Mouse (Mus musculus): ENCODE measurements around the gene Olfr354.

Olfr354 gene

GRCm38 (mm10) chr2:36905380-36905779, at the start of gene Olfr354:
Gene Olfr354, plus strand, starts transcription at chr2:36905680.
- DNase-seq (ENCODE audit: low read depth, low spot score), result no peak

DNA sequence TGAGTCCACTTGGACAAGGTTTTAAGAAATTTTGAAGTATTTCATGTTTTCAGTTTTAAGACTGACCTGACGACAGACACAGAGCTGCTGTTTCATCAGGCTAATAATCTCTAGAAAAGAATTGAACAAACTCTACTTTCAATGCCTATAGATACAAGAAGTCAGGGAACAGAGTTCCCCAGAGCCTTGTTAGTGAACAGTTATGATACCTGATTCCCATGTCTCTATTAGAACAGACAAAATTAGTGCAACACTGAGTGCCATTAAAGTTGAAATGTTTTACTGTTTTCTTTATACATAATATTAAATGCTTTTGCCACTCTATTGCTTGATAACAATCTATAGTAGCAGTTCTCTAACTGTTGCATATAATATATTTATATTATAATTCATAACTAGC, 42.9 kb upstream of the Olfr354 start, which contains the start of gene Olfr351:
TSS of gene Olfr351 (minus strand) at position 101 of the 400 bp plus-strand sequence.
- no peak for DNase-seq (ENCODE audit: low read depth, low spot score)

DNA sequence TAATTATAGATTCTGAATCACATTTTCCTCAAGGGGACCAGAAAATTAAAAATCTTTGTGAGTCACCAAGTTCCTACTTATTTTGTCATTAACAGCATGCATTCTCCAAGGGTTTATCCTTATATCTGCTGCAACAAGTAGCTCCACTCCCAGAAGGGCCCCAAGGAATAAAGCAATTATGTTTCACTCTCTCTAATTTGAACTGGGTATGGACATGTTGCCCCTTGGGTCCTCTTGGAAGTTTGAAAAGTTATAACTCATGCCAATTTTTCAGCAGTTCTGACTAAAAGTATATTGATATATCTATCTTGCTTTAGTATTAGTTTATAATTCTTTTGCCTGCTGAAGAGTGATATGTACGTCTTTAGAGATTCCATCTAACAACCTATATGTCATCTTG, 37.3 kb upstream of the Olfr354 start, which contains the start of gene Olfr352:
TSS of gene Olfr352 (plus strand) at position 301 of the 400 bp plus-strand sequence.
- no peak for DNase-seq (ENCODE audit: low read depth, low spot score)

GRCm38 (mm10) chr2:36892836-36893235, 12.6 kb upstream of the Olfr354 start, which contains the start of gene Olfr353:
Gene Olfr353, minus strand, starts transcription at chr2:36892936.
- no peak for DNase-seq (ENCODE audit: low read depth, low spot score)

- no peak for DNase-seq (ENCODE audit: low read depth, low spot score)
These were observed 8.4 kb upstream of the Olfr354 start for GRCm38 (mm10) chr2:36897114-36897513.

DNA sequence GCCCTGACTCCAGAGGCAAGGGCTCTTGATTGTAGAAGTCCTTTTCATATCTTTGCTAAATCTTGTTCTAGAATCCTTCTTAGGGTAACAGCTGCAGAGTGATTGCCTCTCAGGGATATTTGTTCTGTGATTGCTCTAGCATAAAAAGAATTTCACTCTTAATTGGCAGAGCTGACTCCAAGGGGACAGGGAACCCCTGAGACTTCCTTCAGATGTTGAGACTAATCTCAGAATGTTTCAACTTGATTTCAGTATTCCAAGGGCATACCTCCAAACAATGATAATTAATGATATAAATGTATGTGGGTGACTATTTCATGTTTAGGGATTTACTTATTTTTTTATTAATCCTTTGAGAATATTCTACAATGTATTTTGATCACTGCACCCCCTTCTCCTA, 23.3 kb downstream of the Olfr354 start, which contains the start of gene Olfr355:
TSS of gene Olfr355 (minus strand) at position 101 of the 400 bp plus-strand sequence.
- no peak for DNase-seq (ENCODE audit: low read depth, low spot score)

DNA sequence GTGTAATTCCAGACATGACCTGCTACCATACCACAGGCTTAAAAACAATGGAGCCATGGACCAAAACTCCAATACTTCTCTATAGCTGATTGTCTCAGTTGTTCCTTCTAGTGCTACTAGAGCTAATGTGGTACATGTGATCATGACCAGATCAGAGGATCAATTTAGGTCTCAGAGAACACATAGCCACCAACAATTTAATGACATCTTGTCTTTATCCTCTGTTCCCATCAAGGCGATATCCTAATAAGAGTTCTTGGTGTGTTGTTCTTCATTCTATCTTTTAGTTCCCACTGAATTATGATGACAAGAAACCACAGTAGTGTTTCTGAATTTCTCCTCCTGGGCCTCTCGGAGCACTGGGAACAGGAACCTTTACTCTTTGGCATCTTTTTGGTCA, 31.3 kb downstream of the Olfr354 start, which contains the start of gene Olfr356:
TSS of gene Olfr356 (plus strand) at position 301 of the 400 bp plus-strand sequence.
- no peak for DNase-seq (ENCODE audit: low read depth, low spot score)

Data from CD4-positive helper T cell, adult 2 months (primary cell).